Mouse (Mus musculus): ENCODE data around the gene Gm49776.
"Not testable (repeated sequence)": the region's sequence is repeated elsewhere in the genome, so short reads cannot be mapped to it uniquely, and the experiment has no call there.

Gene Gm49776

GRCm38 (mm10) chr16:18203430-18204091, 54.6 kb downstream of the Gm49776 start:
- DNase-seq (ENCODE audit: low spot score) = no peak

GRCm38 (mm10) chr16:18202061-18202460, 56.1 kb downstream of the Gm49776 start:
- DNase-seq (ENCODE audit: low spot score) = no peak

GRCm38 (mm10) chr16:18201620-18202019, 56.5 kb downstream of the Gm49776 start:
- DNase-seq (ENCODE audit: low spot score) = no peak

GRCm38 (mm10) chr16:18200062-18200461, 58.1 kb downstream of the Gm49776 start:
- no peak for DNase-seq (ENCODE audit: low spot score)

GRCm38 (mm10) chr16:18198365-18199098, 59.6 kb downstream of the Gm49776 start:
- no peak for DNase-seq (ENCODE audit: low spot score)

GRCm38 (mm10) chr16:18197881-18198280, 60.2 kb downstream of the Gm49776 start:
- no peak for DNase-seq (ENCODE audit: low spot score)

- not testable (repeated sequence) for DNase-seq (ENCODE audit: low spot score)
These were observed 62.6 kb downstream of the Gm49776 start for GRCm38 (mm10) chr16:18195561-18195960.

Measured in ovary, adult 18-20 months (tissue).